Mouse (Mus musculus): ENCODE measurements around the gene Robo2.

- no peak for TF ChIP-seq GATA1 (IDR thresholded peaks at IDR 0.05; ENCODE audit: borderline replicate concordance, low read length)
- TF ChIP-seq FLI1 (IDR thresholded peaks at IDR 0.05; ENCODE audit: low read length): no peak
These were observed 46.5 kb upstream of the Robo2 start for GRCm38 (mm10) chr16:74458138-74458537.

Measured in megakaryocyte, embryonic 14.5 days (primary cell).